Mouse (Mus musculus) forebrain, postnatal 0 days (tissue): ENCODE results near the gene Adh6a. TPM values are rescaled to one million over a fixed set of nuclear protein-coding genes. Genes with fewer than 3 reads are reported as not detected.

Experiments
- ATAC-seq: fragments of 200-750 bp; cut with Nextera tagmentation; 2 replicates; pipeline ENCODE4 v1.8.0; 2017; ENCODE audit warnings: mild to moderate bottlenecking, moderate library complexity
- DNase-seq: peaks from one replicate; pipeline ENCODE4 v3.0.0-alpha.2; 2015
- H3K27ac ChIP-seq: fragments of 300-500 bp; sonication (generic); 2 replicates; pipeline ENCODE4 v1.5.1; 2014; ENCODE audit warnings: low read depth, mild to moderate bottlenecking, antibody characterized with exemption, low read length, moderate library complexity, mixed read lengths
- H3K27me3 ChIP-seq: fragments of 300-500 bp; sonication (generic); 2 replicates; pipeline ENCODE4 v1.6.1; 2014; ENCODE audit warnings: mild to moderate bottlenecking, low read length, mixed read lengths; ENCODE audit not compliant: insufficient read depth
- H3K36me3 ChIP-seq: fragments of 300-500 bp; sonication (generic); 2 replicates; pipeline ENCODE4 v1.6.1; 2014; ENCODE audit warnings: mild to moderate bottlenecking, moderate library complexity; ENCODE audit not compliant: insufficient read depth
- H3K4me1 ChIP-seq: fragments of 300-500 bp; sonication (generic); 2 replicates; pipeline ENCODE4 v1.6.1; 2014; ENCODE audit warnings: antibody characterized with exemption; ENCODE audit not compliant: insufficient read depth
- H3K4me2 ChIP-seq: fragments of 300-500 bp; sonication (generic); 2 replicates; pipeline ENCODE4 v1.6.1; 2014; ENCODE audit warnings: low read depth, mild to moderate bottlenecking, moderate library complexity
- H3K4me3 ChIP-seq: fragments of 300-500 bp; sonication (generic); 2 replicates; pipeline ENCODE4 v1.5.1; 2014; ENCODE audit warnings: low read depth, low read length, mixed read lengths
- H3K9ac ChIP-seq: fragments of 300-500 bp; sonication (generic); 2 replicates; pipeline ENCODE4 v1.6.1; 2014; ENCODE audit warnings: mild to moderate bottlenecking
- H3K9me3 ChIP-seq: fragments of 300-500 bp; sonication (generic); 2 replicates; pipeline ENCODE4 v1.6.1; 2016; ENCODE audit warnings: low read length
- CTCF ChIP-seq: sonication (generic); IDR thresholded peaks from 2 replicates; pipeline ENCODE4 v1.5.1; 2016; ENCODE audit warnings: antibody characterized with exemption, control low read depth, low read depth
- WGBS: fragments of 180-500 bp; shearing (Covaris S2); extraction: QIAGEN DNeasy Blood & Tissue Kit; methylation state at CpG from one replicate; pipeline ENCODE4 v1.1.7; 2014; 5-methylcytosine and 5-hydroxymethylcytosine counted together
- polyA plus RNA-seq: library from polyadenylated mRNA; unstranded; fragments of >200 nt; fragmentation: Nextera tagmentation; extraction: Ambion mirVana; gene quantifications from 2 replicates; pipeline ENCODE4 v1.2.1, GENCODE M21; 2015
- total RNA-seq: library from RNA; depleted of rRNA; stranded (reverse); fragments of >200 nt; gene quantifications from 2 replicates; pipeline ENCODE4 v1.2.3, GENCODE M21; 2014; rRNA removed

Adh6a gene
- total RNA-seq, result not detected in 2 replicates
- not detected in 2 replicates for polyA plus RNA-seq

GRCm38 (mm10) chr3:138312965-138313364 is at the start of gene Adh6a:
Gene Adh6a, plus strand, starts transcription at chr3:138313286.
- no peaks in the 10 kb centered on the region for H3K36me3 ChIP-seq
- H3K4me3 ChIP-seq, result no peak within 1 kb of the TSS
- H3K9ac ChIP-seq, result no peak within 1 kb of the TSS
- no peak within 1 kb of the TSS for H3K27ac ChIP-seq
- DNase-seq (no peak), ATAC-seq (no peak)
- H3K4me1 ChIP-seq, result no peaks in the 10 kb centered on the region
- no peak for TF ChIP-seq CTCF
- no peak within 1 kb of the TSS for H3K4me2 ChIP-seq
- H3K9me3 ChIP-seq, result no peaks in the 10 kb centered on the region
- H3K27me3 ChIP-seq, result no peaks in the 10 kb centered on the region
- 87% methylated on average over 5 of the region's 5 CpGs for WGBS

GRCm38 (mm10) chr3:138264648-138265047 is 48.4 kb upstream of the Adh6a start:
- Histone ChIP-seq H3K4me3 (no peak overlapping the region), H3K27me3 (no peaks in the 10 kb centered on the region), H3K4me1 (no peaks in the 10 kb centered on the region), H3K9me3 (no peaks in the 10 kb centered on the region), H3K36me3 (no peaks in the 10 kb centered on the region), H3K4me2 (no peak overlapping the region), H3K9ac (no peak overlapping the region), H3K27ac (no peak overlapping the region)
- ATAC-seq (peak; percentile 88), DNase-seq (peak; percentile 58)
- no peak for TF ChIP-seq CTCF
- WGBS, result 42% methylated on average over 3 of the region's 3 CpGs

- Histone ChIP-seq H3K27me3 (no peaks in the 10 kb centered on the region), H3K4me3 (no peak overlapping the region), H3K27ac (no peak overlapping the region), H3K9me3 (no peaks in the 10 kb centered on the region), H3K9ac (no peak overlapping the region), H3K36me3 (no peaks in the 10 kb centered on the region), H3K4me2 (no peak overlapping the region), H3K4me1 (no peaks in the 10 kb centered on the region)
- TF ChIP-seq CTCF, result no peak
- no peak for ATAC-seq
- WGBS, result 45% methylated on average over 1 of the region's 1 CpGs
- DNase-seq, result no peak
Observed at GRCm38 (mm10) chr3:138270507-138270906, 42.6 kb upstream of the Adh6a start.

- TF ChIP-seq CTCF, result no peak
- 98% methylated on average over 2 of the region's 2 CpGs for WGBS
- ATAC-seq, result no peak
Observed at GRCm38 (mm10) chr3:138271297-138271696, 41.8 kb upstream of the Adh6a start.

GRCm38 (mm10) chr3:138273080-138273479 is 40.0 kb upstream of the Adh6a start:
- no peak overlapping the region for H3K4me2 ChIP-seq
- TF ChIP-seq CTCF, result no peak
- H3K4me3 ChIP-seq, result no peak overlapping the region
- H3K9ac ChIP-seq, result no peak overlapping the region
- no peaks in the 10 kb centered on the region for H3K36me3 ChIP-seq
- DNase-seq (no peak), ATAC-seq (no peak)
- H3K9me3 ChIP-seq, result no peaks in the 10 kb centered on the region
- H3K4me1 ChIP-seq, result no peaks in the 10 kb centered on the region
- H3K27ac ChIP-seq, result no peak overlapping the region
- WGBS, result 89% methylated on average over 7 of the region's 7 CpGs
- H3K27me3 ChIP-seq, result no peaks in the 10 kb centered on the region

More at GRCm38 (mm10) chr3:138271297-138271696, 41.8 kb upstream of the Adh6a start:
- Histone ChIP-seq H3K27ac (no peak overlapping the region), H3K9ac (no peak overlapping the region), H3K4me2 (no peak overlapping the region), H3K27me3 (no peaks in the 10 kb centered on the region), H3K9me3 (no peaks in the 10 kb centered on the region), H3K36me3 (no peaks in the 10 kb centered on the region), H3K4me3 (no peak overlapping the region), H3K4me1 (no peaks in the 10 kb centered on the region)
- DNase-seq, result no peak

- Histone ChIP-seq H3K9me3 (no peaks in the 10 kb centered on the region), H3K36me3 (no peaks in the 10 kb centered on the region), H3K4me3 (no peak overlapping the region), H3K27ac (no peak overlapping the region), H3K4me2 (no peak overlapping the region), H3K27me3 (no peaks in the 10 kb centered on the region), H3K4me1 (no peaks in the 10 kb centered on the region), H3K9ac (no peak overlapping the region)
- no peak for TF ChIP-seq CTCF
- 89% methylated on average over 3 of the region's 3 CpGs for WGBS
- ATAC-seq (no peak), DNase-seq (no peak)
Observed at GRCm38 (mm10) chr3:138275100-138275499, 38.0 kb upstream of the Adh6a start.

- H3K27ac ChIP-seq, result no peak overlapping the region
- H3K36me3 ChIP-seq, result no peaks in the 10 kb centered on the region
- H3K4me1 ChIP-seq, result no peaks in the 10 kb centered on the region
- ATAC-seq (no peak), DNase-seq (no peak)
- H3K4me2 ChIP-seq, result no peak overlapping the region
- 72% methylated on average over 9 of the region's 9 CpGs for WGBS
- no peaks in the 10 kb centered on the region for H3K9me3 ChIP-seq
- TF ChIP-seq CTCF, result no peak
- H3K4me3 ChIP-seq, result no peak overlapping the region
- no peak overlapping the region for H3K9ac ChIP-seq
- H3K27me3 ChIP-seq, result no peaks in the 10 kb centered on the region
Observed at GRCm38 (mm10) chr3:138282556-138282955, 30.5 kb upstream of the Adh6a start.

GRCm38 (mm10) chr3:138283831-138284230 is 29.3 kb upstream of the Adh6a start:
- ATAC-seq, result no peak
- no peak overlapping the region for H3K4me2 ChIP-seq
- H3K9ac ChIP-seq, result no peak overlapping the region
- DNase-seq, result no peak
- no peak overlapping the region for H3K27ac ChIP-seq
- no peak overlapping the region for H3K4me3 ChIP-seq
- H3K36me3 ChIP-seq, result no peaks in the 10 kb centered on the region
- 97% methylated on average over 1 of the region's 1 CpGs for WGBS
- H3K4me1 ChIP-seq, result no peaks in the 10 kb centered on the region
- TF ChIP-seq CTCF, result no peak
- H3K9me3 ChIP-seq, result no peaks in the 10 kb centered on the region
- H3K27me3 ChIP-seq, result no peaks in the 10 kb centered on the region
